Mouse (Mus musculus) ES-E14 (cell line): ENCODE measurements at regions not wholly inside any gene's neighbourhood (a gene's known extent, or its start where the extent isn't known, plus 50 kb on each side); places are given as distances from the start of the nearest gene placed in this dataset.

Experiments
- HCFC1 ChIP-seq: IDR thresholded peaks from 2 replicates; pipeline ENCODE4 v1.6.1; 2012; ENCODE audit warnings: low read length, inconsistent platforms, borderline replicate concordance; ENCODE audit not compliant: insufficient read depth
- MAFK ChIP-seq: IDR thresholded peaks from 2 replicates; pipeline ENCODE4 v1.6.1; 2014; ENCODE audit warnings: mild to moderate bottlenecking, low read depth, low read length, inconsistent platforms; ENCODE audit not compliant: insufficient read depth
- ZC3H11A ChIP-seq: IDR thresholded peaks from 2 replicates; pipeline ENCODE4 v1.6.1; 2012; ENCODE audit warnings: low read depth, mild to moderate bottlenecking, inconsistent platforms, low read length, borderline replicate concordance
- ZNF384 ChIP-seq: IDR thresholded peaks from 2 replicates; pipeline ENCODE4 v1.6.1; 2012; ENCODE audit warnings: low read depth, low read length, inconsistent platforms

GRCm38 (mm10) chr15:96213541-96214312 lies 73.6 kb upstream of the Arid2 start:
- no peak for TF ChIP-seq ZC3H11A
- TF ChIP-seq MAFK: no peak
- TF ChIP-seq HCFC1: no peak
- TF ChIP-seq ZNF384: no peak
